Mouse (Mus musculus) G1E (cell line): ENCODE results near the gene Slc22a14.

Experiments
- CTCF ChIP-seq: IDR thresholded peaks from 2 replicates; pipeline ENCODE4 v1.5.1; 2012; ENCODE audit warnings: low read depth, low read length, inconsistent platforms, mixed read lengths
- GATA2 ChIP-seq: IDR thresholded peaks from 2 replicates; pipeline ENCODE4 v1.6.1; 2012; ENCODE audit warnings: low read depth, low read length, inconsistent platforms, borderline replicate concordance

DNA sequence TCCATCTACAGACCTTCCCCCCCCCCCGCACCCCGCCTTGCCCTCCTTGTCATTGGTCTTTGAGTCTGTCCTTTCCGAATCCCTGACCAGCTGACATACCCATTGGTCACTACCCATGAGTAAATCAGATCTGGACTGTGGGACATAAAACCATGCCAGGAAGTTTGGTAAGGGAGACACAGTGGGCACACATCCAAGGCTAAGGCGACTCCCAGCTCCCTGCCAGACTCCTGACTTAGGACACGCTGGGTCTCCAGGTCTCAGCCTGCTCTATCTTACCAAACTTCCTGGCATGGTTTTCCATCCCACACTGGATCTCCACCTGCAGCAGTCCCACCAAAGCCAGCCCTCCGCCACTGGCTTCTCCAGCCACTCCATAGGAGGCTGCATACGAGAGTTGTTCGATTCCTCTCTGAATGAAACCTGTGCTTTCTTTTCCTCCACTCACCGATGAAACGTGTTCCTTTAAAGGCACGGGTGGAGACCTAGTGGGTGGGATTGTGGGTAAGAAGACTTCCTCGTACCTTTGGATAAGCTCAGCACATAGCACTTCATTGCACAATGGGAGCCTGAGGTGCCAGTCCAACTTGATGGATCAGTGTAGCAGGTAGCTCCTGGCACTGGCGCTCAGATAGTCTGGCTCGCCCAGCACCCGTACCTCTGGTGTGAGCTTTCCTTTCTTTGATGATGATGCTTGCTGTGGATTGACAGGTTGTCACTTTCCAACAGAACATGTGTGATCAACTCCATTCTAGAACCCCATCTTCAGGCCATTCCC is 35.0 kb downstream of the Slc22a14 start:
- TF ChIP-seq CTCF (no peak), GATA2 (no peak)
